Mouse (Mus musculus): ENCODE data around the gene Tab2.

DNA sequence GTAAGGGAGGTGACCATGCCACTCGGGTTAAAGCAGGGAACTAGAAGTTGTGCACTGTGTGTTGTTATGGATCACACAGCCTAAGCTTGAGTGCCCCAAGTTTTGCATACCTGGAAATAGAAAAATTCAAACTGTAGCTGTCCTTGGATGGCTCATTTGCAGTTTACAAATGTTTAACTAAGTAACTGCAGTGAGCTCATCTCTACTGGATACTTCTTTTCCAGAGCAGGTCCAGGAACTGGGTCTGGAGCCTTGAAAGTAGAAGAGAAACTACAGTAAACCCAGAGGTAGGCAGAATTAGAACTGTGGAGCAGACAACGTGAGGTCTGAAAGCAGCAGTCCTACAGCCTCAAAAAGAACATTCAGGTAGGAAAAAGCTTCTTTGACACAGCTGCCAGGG, 23.1 kb downstream of the Tab2 start:
- TF ChIP-seq CTCF (IDR thresholded peaks at IDR 0.05; ENCODE audit: extremely low read depth, insufficient read depth, insufficient read length, insufficient replicate concordance) (no peak), POLR2A (IDR thresholded peaks at IDR 0.05; ENCODE audit: low read depth, low read length) (no peak)
